Mouse (Mus musculus) spleen, adult 2 months (tissue): ENCODE results near the gene Hpse. TPM values are rescaled to one million over a fixed set of nuclear protein-coding genes. Genes with fewer than 3 reads are reported as not detected.
A peak's percentile ranks its signal among the peaks of the same experiment; 100 is the strongest.

Source experiments
- DNase-seq, 2 experiments: peaks; one replicate each; pipeline versions ENCODE4 v3.0.0 to v3.0.0-alpha.2; 2012 to 2021; ENCODE audit warnings: low spot score in 2 of 2, low read depth in 1 of 2
- H3K27ac ChIP-seq: fragments of 200-500 bp; 2 replicates; pipeline ENCODE4 v1.5.1; 2012; ENCODE audit warnings: low read length, inconsistent platforms; ENCODE audit not compliant: insufficient read depth
- H3K27me3 ChIP-seq: fragments of 200-500 bp; 2 replicates; pipeline ENCODE4 v1.6.1; 2012; ENCODE audit warnings: mild to moderate bottlenecking, moderate library complexity, low read length, inconsistent platforms; ENCODE audit not compliant: control insufficient read depth, insufficient read depth
- H3K36me3 ChIP-seq: fragments of 200-500 bp; 2 replicates; pipeline ENCODE4 v1.6.1; 2012; ENCODE audit warnings: mild to moderate bottlenecking, low read length, inconsistent platforms; ENCODE audit not compliant: control insufficient read depth, insufficient read depth
- H3K4me1 ChIP-seq: fragments of 200-500 bp; 2 replicates; pipeline ENCODE4 v1.6.1; 2011; ENCODE audit warnings: inconsistent platforms; ENCODE audit not compliant: control insufficient read depth, insufficient read depth, insufficient read length
- H3K4me3 ChIP-seq: fragments of 200-500 bp; 2 replicates; pipeline ENCODE4 v1.5.1; 2011; ENCODE audit warnings: mild to moderate bottlenecking, inconsistent platforms; ENCODE audit not compliant: insufficient read depth, insufficient read length; ENCODE audit errors: extremely low read depth
- CTCF ChIP-seq: fragments of 200-500 bp; IDR thresholded peaks from 2 replicates; pipeline ENCODE4 v1.5.1; 2011; ENCODE audit warnings: mild to moderate bottlenecking, inconsistent platforms; ENCODE audit not compliant: insufficient read depth, insufficient read length, insufficient replicate concordance; ENCODE audit errors: extremely low read depth
- POLR2A ChIP-seq: fragments of 200-500 bp; IDR thresholded peaks from 2 replicates; pipeline ENCODE4 v1.6.1; 2011; ENCODE audit warnings: low read depth, low read length, inconsistent platforms
- WGBS: fragments of 180-500 bp; shearing (Covaris S2); methylation state at CpG from one replicate; pipeline ENCODE4 v1.1.7; 2018; 5-methylcytosine and 5-hydroxymethylcytosine counted together
- polyA plus RNA-seq: library from polyadenylated mRNA; depleted of rRNA; stranded (reverse); fragments of >200 nt; gene quantifications from 2 replicates; pipeline ENCODE4 v1.2.3, GENCODE M21; 2012

Hpse gene
- polyA plus RNA-seq, 1 experiment = 7.3 TPM

DNA sequence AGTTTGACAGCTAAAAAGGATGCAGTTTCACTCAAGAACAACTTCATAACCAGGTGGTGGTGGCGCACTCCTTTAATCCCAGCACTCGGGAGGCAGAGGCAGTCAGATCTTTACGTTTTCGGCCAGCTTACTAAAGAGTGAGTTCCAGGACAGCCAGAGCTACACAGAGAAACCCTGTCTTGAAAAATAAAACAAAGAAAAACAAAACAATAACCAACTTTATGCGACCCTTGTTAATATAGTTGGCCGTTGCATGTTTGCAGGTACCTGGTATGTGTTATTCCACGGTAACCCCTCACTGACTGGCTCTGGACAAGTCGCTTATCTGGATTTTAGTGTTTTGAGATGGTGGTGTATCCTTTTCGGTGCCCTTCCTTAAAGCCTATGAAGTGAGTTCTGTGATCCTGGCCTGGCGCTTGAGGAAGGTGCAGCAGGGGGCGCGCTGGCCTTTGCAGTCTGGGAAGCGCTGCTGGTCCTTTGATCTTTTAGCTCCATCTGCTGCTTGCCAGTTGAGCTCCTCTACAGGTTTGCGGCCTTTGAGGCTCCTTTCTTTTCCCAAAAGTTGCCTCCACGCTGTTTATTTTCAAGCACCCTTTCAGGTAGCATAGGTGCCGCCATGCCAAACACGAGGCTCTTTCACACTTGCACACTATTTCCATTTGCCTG is 44.7 kb downstream of the Hpse start, which contains the start of gene Coq2:
Coq2 (minus strand) TSS at position 430 of the 666 bp plus-strand sequence.
- no peaks in the 10 kb centered on the region for H3K36me3 ChIP-seq
- TF ChIP-seq POLR2A (no peak), CTCF (peak; percentile 96)
- peak; percentile 64 to 83 for DNase-seq

DNA sequence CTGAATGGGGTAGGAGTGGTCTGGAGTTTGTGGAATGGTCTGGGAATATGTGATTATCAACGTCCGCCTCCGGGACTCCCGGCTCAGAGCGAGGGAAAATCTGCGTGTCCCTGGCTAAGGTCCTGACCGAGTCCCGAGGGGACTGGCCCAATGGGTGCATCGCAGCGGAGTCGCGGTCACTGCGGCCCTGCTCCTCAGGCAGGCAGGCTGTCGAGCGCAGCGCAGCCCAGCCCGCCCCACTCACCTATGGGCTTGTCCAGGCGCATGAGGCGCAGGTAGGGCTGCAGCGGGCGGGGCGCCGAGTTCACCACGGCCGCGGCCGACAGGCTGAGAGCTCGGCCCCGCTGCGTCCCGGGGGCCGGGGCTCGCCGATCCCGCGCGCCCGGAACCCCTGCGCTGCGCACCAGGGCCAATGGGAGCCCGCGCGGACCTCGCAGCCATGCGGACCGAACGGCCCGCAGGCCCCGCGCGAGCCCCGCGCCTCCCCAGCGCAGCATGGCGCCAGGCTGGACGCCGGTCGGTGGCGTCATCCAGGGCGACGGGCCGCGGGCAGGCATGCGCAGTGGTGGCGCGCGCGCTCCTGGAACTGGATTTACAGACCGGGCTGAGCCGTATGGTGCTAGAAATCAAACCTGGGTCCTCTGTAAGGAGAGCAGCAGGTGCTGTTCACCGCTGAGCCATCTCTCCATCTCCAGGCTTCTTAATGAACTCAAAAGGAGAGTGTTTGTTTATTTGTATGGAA is 45.6 kb downstream of the Hpse start:
- no peak overlapping the region for H3K27ac ChIP-seq
- peak overlapping the region; percentile 73 for H3K4me3 ChIP-seq
- under 1% methylated on average over 71 of the region's 71 CpGs for WGBS
- DNase-seq = peak; percentile 52 to 85
- TF ChIP-seq CTCF = no peak
- peak; percentile 78 for TF ChIP-seq POLR2A
- no peaks in the 10 kb centered on the region for H3K36me3 ChIP-seq
- no peaks in the 10 kb centered on the region for H3K27me3 ChIP-seq
- H3K4me1 ChIP-seq = no peaks in the 10 kb centered on the region; the same call in 1 of the 2 replicates

More for the DNA sequence above, 44.7 kb downstream of the Hpse start, which contains the start of gene Coq2:
- H3K27me3 ChIP-seq = no peaks in the 10 kb centered on the region
- WGBS = 6% methylated on average over 17 of the region's 17 CpGs
- H3K27ac ChIP-seq = no peak within 1 kb of the TSS
- peak within 1 kb of the TSS; percentile 73 for H3K4me3 ChIP-seq
- H3K4me1 ChIP-seq = peaks cover 2% of the 10 kb centered on the region; the same call in 1 of the 2 replicates

GRCm38 (mm10) chr5:100672403-100672802 is 47.1 kb downstream of the Hpse start:
- no peaks in the 10 kb centered on the region; the same call in 1 of the 2 replicates for H3K36me3 ChIP-seq
- no peak for TF ChIP-seq CTCF
- no peak for TF ChIP-seq POLR2A
- H3K27me3 ChIP-seq = no peaks in the 10 kb centered on the region
- no peak overlapping the region for H3K4me3 ChIP-seq
- WGBS = 79% methylated on average over 4 of the region's 4 CpGs
- no peak for DNase-seq
- no peaks in the 10 kb centered on the region; the same call in 1 of the 2 replicates for H3K4me1 ChIP-seq
- no peak overlapping the region for H3K27ac ChIP-seq

DNA sequence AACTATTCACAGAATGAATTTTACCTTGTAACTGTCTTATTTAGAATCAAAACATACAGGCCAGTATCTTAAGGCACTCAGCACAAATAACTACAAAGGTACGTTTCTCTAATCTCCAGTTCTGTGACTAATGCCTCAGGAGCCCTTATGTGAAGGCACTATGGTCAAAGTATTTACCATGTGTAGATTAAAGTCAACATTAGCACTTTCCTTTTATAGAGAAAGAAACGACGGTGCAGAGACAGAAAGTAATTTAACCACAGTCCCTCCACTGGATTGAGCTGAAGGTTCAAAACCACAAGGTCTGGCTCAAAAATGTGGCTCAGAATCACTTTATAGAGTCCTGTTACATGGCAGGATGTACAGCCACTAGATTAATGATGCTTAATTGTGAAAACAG is 47.6 kb downstream of the Hpse start:
- Histone ChIP-seq H3K27me3 (no peaks in the 10 kb centered on the region), H3K4me3 (no peak overlapping the region), H3K4me1 (no peaks in the 10 kb centered on the region; the same call in 1 of the 2 replicates), H3K27ac (no peak overlapping the region), H3K36me3 (peaks cover 2% of the 10 kb centered on the region; the same call in 1 of the 2 replicates)
- TF ChIP-seq POLR2A = no peak
- TF ChIP-seq CTCF = no peak
- no peak for DNase-seq
- 39% methylated on average over 3 of the region's 3 CpGs for WGBS

- peak in 1 of 2 experiments; percentile 45 for DNase-seq
- WGBS = 38% methylated on average over 5 of the region's 5 CpGs
- H3K36me3 ChIP-seq = peaks cover 2% of the 10 kb centered on the region; the same call in 1 of the 2 replicates
- no peak overlapping the region for H3K4me3 ChIP-seq
- no peaks in the 10 kb centered on the region for H3K27me3 ChIP-seq
- H3K27ac ChIP-seq = no peak overlapping the region
- no peaks in the 10 kb centered on the region; the same call in 1 of the 2 replicates for H3K4me1 ChIP-seq
- TF ChIP-seq POLR2A = no peak
- peak; percentile 40; the same call in 1 of the 2 replicates for TF ChIP-seq CTCF
Observed at GRCm38 (mm10) chr5:100671398-100671797, 48.1 kb downstream of the Hpse start.

DNA sequence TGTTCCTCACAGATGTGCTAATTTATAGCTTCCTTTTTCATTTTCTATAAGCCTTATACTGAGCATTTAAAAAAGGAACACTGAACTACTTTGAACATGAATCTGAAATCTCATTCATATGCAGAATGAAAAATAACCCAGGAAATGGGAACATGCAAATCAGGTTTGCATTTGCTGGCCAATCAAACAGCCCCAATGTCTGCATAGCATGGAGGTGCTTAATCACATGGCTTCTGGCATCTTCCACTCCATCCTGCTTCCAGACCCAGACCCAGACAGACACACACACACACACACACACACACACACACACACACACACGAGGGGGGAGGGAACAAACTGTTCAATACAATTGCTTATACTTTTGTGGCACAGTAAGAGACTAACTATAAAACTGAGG is 52.6 kb downstream of the Hpse start:
- 73% methylated on average over 1 of the region's 1 CpGs for WGBS
- no peak for DNase-seq
- no peak for TF ChIP-seq CTCF
- TF ChIP-seq POLR2A = no peak

More for the DNA sequence above, 52.6 kb downstream of the Hpse start:
- peaks cover 12% of the 10 kb centered on the region; the same call in 1 of the 2 replicates for H3K4me1 ChIP-seq
- H3K4me3 ChIP-seq = no peak overlapping the region
- peaks cover 8% of the 10 kb centered on the region for H3K36me3 ChIP-seq
- H3K27ac ChIP-seq = 0 out of 2 replicates have a peak overlapping the region, but pooled peaks have one; percentile 23
- no peaks in the 10 kb centered on the region for H3K27me3 ChIP-seq
